Mouse (Mus musculus) heart, embryonic 16.5 days (tissue): ENCODE measurements around the gene Sipa1l3. TPM values are rescaled to one million over a fixed set of nuclear protein-coding genes. Genes with fewer than 3 reads are reported as not detected.

Experiments used
- ATAC-seq: fragments of 200-750 bp; cut with Nextera tagmentation; replicated peaks from 2 replicates; pipeline ENCODE4 v1.8.0; 2017; ENCODE audit warnings: moderate number of reproducible peaks; ENCODE audit not compliant: insufficient read depth, low FRiP score; ENCODE audit errors: extremely low read depth
- H3K27ac ChIP-seq: fragments of 300-500 bp; sonication (generic); 2 replicates; pipeline ENCODE4 v1.5.1; 2014; ENCODE audit warnings: mild to moderate bottlenecking, low read length, control low read depth, moderate library complexity
- H3K27me3 ChIP-seq: fragments of 300-500 bp; sonication (generic); 2 replicates; pipeline ENCODE4 v1.6.1; 2014; ENCODE audit warnings: low read length, mixed read lengths; ENCODE audit not compliant: control insufficient read depth, insufficient read depth
- H3K36me3 ChIP-seq: fragments of 300-500 bp; sonication (generic); 2 replicates; pipeline ENCODE4 v1.6.1; 2014; ENCODE audit not compliant: control insufficient read depth, insufficient read depth
- H3K4me1 ChIP-seq: fragments of 300-500 bp; sonication (generic); 2 replicates; pipeline ENCODE4 v1.6.1; 2014; ENCODE audit warnings: low read length, mixed read lengths; ENCODE audit not compliant: control insufficient read depth, insufficient read depth
- H3K4me2 ChIP-seq: fragments of 300-500 bp; sonication (generic); 2 replicates; pipeline ENCODE4 v1.6.1; 2014; ENCODE audit warnings: low read depth, mild to moderate bottlenecking, control low read depth, low read length
- H3K4me3 ChIP-seq: fragments of 300-500 bp; sonication (generic); 2 replicates; pipeline ENCODE4 v1.5.1; 2014; ENCODE audit warnings: mild to moderate bottlenecking, control low read depth, low read length
- H3K9ac ChIP-seq: fragments of 300-500 bp; sonication (generic); 2 replicates; pipeline ENCODE4 v1.6.1; 2014; ENCODE audit warnings: low read length, control low read depth
- H3K9me3 ChIP-seq: fragments of 300-500 bp; sonication (generic); replicated peaks from 2 replicates; pipeline ENCODE4 v1.6.1; 2016; ENCODE audit warnings: low read length; ENCODE audit not compliant: control insufficient read depth
- WGBS: fragments of 180-500 bp; shearing (Covaris S2); extraction: QIAGEN DNeasy Blood & Tissue Kit; methylation state at CpG from one replicate; pipeline ENCODE4 v1.1.7; 2014; 5-methylcytosine and 5-hydroxymethylcytosine counted together
- polyA plus RNA-seq: library from polyadenylated mRNA; unstranded; fragments of >200 nt; fragmentation: Nextera tagmentation; extraction: Ambion mirVana; gene quantifications from 2 replicates; pipeline ENCODE4 v1.2.1, GENCODE M21; 2015

Sipa1l3 gene
- polyA plus RNA-seq, 1 experiment from 2014 or later, result 5.8 TPM

DNA sequence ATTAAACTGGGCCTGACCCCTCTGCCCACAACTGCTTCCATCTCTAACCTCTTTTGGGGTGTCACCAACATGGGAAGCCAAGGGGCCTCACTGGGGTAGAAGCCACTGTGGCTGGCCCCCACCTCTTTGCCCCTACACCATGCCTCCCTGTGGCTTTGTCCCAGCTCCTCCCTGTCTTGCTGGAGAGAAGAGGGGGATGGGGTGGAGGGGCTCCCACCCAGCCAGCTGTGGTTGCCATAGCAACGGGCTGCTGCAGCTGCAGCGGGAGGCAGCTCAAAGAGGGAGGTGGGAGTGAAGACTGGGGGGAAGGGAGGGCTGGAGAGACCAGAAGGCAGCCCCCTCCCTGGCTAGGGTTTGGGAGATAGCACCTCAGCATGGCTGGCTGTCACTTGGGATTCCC lies 200.9 kb downstream of the Sipa1l3 start:
- Histone ChIP-seq H3K4me1 (peaks cover 25% of the 10 kb centered on the region), H3K4me2 (peak overlapping the region; percentile 27; the same call in 1 of the 2 replicates), H3K9me3 (no peaks in the 10 kb centered on the region), H3K9ac (no peak overlapping the region), H3K27me3 (peaks cover 21% of the 10 kb centered on the region), H3K4me3 (no peak overlapping the region), H3K36me3 (no peaks in the 10 kb centered on the region), H3K27ac (no peak overlapping the region)
- WGBS, result 0% methylated on average over 2 of the region's 2 CpGs
- ATAC-seq, result peak; percentile 33; the same call in 1 of the 2 replicates

DNA sequence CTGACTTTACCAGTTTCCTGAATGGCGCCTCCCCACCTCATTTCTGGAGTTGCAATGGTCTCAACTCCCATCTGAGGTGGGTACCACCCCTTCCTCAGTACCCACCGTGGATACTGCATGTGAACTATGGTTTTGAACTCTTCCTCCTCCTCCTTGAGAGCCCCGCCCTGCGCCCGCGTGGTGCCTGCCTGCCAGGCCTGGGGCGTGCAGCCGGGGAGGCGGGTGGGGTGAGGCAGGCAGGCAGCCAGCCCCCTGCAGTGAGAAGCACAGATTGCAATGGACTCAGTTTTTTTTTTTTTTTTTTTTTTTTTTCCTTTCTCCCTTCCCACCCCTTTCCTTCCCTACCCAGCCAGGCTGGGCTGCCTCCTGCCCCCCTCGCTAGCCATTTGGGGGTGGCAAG lies 201.5 kb downstream of the Sipa1l3 start:
- peak; percentile 12; the same call in 1 of the 2 replicates for ATAC-seq
- Histone ChIP-seq H3K4me3 (no peak overlapping the region), H3K4me2 (peak overlapping the region; percentile 27; the same call in 1 of the 2 replicates), H3K27me3 (peaks cover 21% of the 10 kb centered on the region), H3K9me3 (no peaks in the 10 kb centered on the region), H3K27ac (no peak overlapping the region), H3K4me1 (peaks cover 25% of the 10 kb centered on the region), H3K9ac (no peak overlapping the region), H3K36me3 (no peaks in the 10 kb centered on the region)
- 5% methylated on average over 10 of the region's 10 CpGs for WGBS

DNA sequence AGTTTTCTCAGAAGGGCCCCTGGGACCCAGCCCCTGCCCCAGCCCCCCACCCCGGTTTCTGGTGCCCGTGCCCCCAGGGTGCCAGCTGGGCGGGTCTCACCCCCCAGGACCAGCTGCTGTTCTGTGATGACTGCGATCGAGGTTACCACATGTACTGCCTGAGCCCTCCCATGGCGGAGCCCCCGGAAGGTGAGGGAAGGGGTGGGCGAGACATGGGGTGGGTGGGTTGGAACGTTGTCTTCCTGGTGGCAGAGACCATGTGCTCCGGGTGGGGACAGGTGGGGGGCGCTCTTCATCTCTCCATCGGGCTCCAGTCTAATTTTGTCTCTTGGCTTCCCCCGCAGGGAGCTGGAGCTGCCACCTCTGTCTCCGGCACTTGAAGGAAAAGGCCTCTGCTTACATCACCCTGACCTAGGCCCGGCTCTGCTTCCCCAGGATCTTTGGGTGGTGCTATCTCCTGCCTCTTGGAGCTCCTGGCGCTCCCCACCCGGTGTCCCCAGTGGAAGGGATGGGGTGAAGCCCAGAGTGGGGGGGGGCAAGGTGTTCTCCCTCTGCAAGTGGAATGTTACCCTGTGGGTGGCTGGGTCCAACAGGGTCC lies 202.2 kb downstream of the Sipa1l3 start:
- no peak overlapping the region for H3K27ac ChIP-seq
- H3K4me3 ChIP-seq, result no peak overlapping the region

DNA sequence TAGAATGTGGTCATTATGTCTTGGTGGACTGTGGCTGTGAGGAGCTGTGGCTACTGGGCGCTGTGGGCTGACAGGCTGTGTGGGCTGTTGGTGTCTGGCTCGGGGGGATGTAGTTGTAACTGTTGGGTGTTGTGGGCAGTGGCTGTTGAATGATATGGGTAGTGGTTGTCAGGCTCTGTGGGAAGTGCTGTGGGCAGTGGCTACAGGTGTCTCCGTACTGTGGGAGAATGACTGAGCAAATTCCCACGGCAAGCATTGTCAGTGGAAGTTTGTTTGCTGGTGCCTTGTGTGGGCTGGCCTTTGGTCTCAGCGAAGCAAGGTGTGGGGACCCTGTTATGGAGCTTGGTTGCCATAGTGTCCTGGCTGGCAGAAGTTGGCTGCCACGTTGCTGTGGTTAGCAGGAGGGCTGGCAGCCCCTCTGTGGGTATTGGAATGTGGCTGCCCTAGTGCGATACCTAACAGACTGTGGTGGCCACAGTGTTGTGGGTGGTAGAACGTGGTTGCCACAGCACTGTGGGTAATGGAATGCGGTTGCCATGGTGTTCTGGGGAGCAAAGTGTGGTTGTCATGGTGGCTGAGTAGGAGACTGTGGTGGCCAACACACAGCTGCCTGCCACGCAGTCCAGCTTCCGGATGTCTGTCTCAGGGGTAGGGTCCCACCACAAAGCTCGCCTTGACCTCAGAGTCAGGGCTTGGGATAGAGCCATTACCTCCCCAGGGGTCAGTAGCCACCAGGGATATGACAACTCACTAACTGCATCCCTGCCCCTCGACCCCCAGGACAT lies 203.4 kb downstream of the Sipa1l3 start:
- Histone ChIP-seq H3K4me3 (no peak overlapping the region), H3K36me3 (no peaks in the 10 kb centered on the region), H3K27ac (no peak overlapping the region), H3K9me3 (no peaks in the 10 kb centered on the region), H3K27me3 (peaks cover 37% of the 10 kb centered on the region), H3K9ac (no peak overlapping the region), H3K4me1 (peaks cover 25% of the 10 kb centered on the region), H3K4me2 (no peak overlapping the region)
- WGBS, result 71% methylated on average over 13 of the region's 13 CpGs
- ATAC-seq, result no peak

More for the DNA sequence above, 202.2 kb downstream of the Sipa1l3 start:
- 54% methylated on average over 17 of the region's 17 CpGs for WGBS
- H3K4me1 ChIP-seq, result peaks cover 25% of the 10 kb centered on the region
- no peak overlapping the region for H3K9ac ChIP-seq
- H3K4me2 ChIP-seq, result no peak overlapping the region
- no peaks in the 10 kb centered on the region for H3K36me3 ChIP-seq
- H3K9me3 ChIP-seq, result no peaks in the 10 kb centered on the region
- ATAC-seq, result no peak
- H3K27me3 ChIP-seq, result peaks cover 25% of the 10 kb centered on the region

DNA sequence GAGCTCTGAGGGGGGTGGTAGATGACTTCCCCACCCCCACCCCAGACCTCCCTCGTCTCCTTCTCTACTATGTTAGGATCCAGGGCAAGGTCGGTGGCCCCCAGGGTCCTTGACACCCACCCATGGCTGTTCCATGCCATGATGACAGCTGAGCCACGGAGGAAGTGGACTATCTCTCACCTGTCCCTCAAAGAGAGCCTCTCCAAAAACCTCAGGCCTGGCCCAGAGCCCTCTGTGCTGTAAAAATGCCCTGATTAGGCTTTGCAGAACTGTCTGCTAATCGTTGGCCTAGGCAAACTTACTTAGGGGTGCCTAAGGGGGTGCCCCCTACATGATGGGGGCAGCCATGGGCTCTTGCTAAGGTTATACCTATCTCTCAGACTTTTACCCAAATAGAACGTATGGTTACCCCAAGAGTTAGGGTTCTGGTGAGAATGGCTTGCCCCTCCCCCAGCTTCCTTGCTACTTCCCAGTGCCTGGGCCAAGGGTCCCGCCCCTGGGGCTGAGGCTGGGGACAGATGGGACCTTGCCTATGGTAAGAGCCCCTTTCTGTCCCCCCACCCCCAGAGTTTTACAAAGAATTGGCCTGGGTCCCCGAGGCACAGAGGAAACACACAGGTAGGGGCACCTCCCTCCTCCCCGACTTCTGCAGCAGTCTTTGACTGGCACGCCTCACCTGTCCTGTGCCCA lies 204.7 kb downstream of the Sipa1l3 start:
- no peak overlapping the region for H3K27ac ChIP-seq
- no peak overlapping the region for H3K4me3 ChIP-seq
- H3K4me1 ChIP-seq, result peaks cover 25% of the 10 kb centered on the region
- H3K36me3 ChIP-seq, result no peaks in the 10 kb centered on the region
- H3K9ac ChIP-seq, result no peak overlapping the region
- no peaks in the 10 kb centered on the region for H3K9me3 ChIP-seq
- H3K4me2 ChIP-seq, result no peak overlapping the region
- 56% methylated on average over 9 of the region's 9 CpGs for WGBS
- no peak for ATAC-seq
- peaks cover 31% of the 10 kb centered on the region for H3K27me3 ChIP-seq

DNA sequence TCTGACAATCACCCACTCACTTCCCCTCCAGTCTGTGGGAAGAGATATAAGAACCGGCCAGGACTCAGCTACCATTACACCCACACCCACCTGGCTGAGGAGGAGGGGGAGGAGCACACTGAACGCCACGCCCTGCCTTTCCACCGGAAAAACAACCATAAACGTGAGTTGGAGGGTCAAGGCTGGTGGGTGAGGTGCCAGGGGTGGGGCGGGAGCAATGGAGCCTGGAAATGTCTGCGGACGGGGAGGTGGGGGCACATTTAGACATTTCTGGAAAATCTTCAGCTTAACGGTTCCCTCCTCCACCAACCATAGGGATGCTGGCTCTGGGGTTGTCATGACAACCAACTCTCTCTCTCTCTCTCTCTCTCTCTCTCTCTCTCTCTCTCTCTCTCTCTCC lies 205.4 kb downstream of the Sipa1l3 start:
- no peaks in the 10 kb centered on the region for H3K36me3 ChIP-seq
- no peak overlapping the region for H3K4me3 ChIP-seq
- ATAC-seq, result no peak
- H3K4me1 ChIP-seq, result peaks cover 22% of the 10 kb centered on the region
- H3K27ac ChIP-seq, result no peak overlapping the region
- WGBS, result 54% methylated on average over 9 of the region's 9 CpGs
- no peak overlapping the region for H3K9ac ChIP-seq
- no peak overlapping the region for H3K4me2 ChIP-seq
- peaks cover 32% of the 10 kb centered on the region for H3K27me3 ChIP-seq
- H3K9me3 ChIP-seq, result no peaks in the 10 kb centered on the region

DNA sequence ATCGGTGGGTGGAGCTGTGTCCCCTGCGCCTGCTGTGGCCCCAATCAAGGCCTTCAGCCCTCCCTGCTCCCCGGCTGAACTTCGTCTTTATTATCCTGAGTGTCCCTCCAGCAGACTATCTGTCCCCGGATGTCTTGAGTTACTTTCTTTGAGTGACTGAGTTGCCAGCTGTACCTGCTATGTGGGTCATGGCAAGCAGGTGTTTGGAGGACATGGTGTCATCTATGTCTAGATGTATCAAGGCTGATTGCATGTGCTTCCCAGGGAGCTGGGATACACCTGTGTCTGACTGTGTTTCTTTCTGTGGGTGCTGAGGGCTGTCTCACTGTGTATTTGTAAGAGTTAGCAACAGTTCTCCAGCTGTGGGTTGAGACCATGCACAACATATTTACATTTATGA lies 208.7 kb downstream of the Sipa1l3 start:
- 6% methylated on average over 5 of the region's 5 CpGs for WGBS
- no peak for ATAC-seq
- no peak overlapping the region for H3K27ac ChIP-seq
- peak overlapping the region; percentile 80 for H3K4me2 ChIP-seq
- H3K9me3 ChIP-seq, result no peaks in the 10 kb centered on the region
- peak overlapping the region; percentile 53 for H3K4me3 ChIP-seq
- H3K27me3 ChIP-seq, result peaks cover 42% of the 10 kb centered on the region
- H3K36me3 ChIP-seq, result no peaks in the 10 kb centered on the region
- peak overlapping the region; percentile 44 for H3K9ac ChIP-seq
- H3K4me1 ChIP-seq, result peaks cover 19% of the 10 kb centered on the region

DNA sequence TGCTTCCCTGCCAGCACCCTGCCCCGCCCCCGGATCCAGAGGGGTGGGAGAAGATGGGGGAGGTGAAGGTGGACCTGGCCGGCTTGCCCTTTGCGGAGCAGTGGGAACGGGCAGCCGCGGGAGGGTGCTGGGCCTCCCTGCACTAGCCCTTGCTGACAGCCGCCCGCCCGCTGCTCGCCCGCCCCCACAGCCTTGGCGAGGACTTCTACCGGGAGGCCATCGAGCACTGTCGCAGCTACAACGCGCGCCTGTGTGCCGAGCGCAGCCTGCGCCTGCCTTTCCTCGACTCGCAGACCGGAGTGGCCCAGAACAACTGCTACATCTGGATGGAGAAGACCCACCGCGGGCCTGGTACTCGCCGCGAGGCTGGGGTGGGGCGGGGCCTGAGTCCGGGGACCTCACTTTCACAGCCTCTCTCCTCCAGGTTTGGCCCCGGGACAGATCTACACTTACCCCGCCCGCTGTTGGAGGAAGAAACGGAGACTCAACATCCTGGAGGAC lies 209.2 kb downstream of the Sipa1l3 start:
- no peak for ATAC-seq
- Histone ChIP-seq H3K9ac (peak overlapping the region; percentile 44), H3K27ac (no peak overlapping the region), H3K4me2 (peak overlapping the region; percentile 80), H3K4me1 (peaks cover 23% of the 10 kb centered on the region), H3K4me3 (peak overlapping the region; percentile 53), H3K36me3 (no peaks in the 10 kb centered on the region), H3K9me3 (no peaks in the 10 kb centered on the region), H3K27me3 (peaks cover 47% of the 10 kb centered on the region)
- WGBS, result under 1% methylated on average over 36 of the region's 36 CpGs
